In genomic region chr14:75786868-75787793, GRCm38 (mm10) we compare ENCODE assay signal across 8 mouse cellular contexts. TPM values are rescaled to one million over a fixed set of nuclear protein-coding genes. Genes with fewer than 3 reads are reported as not detected.
DNase-seq lines count a peak whose midpoint lies in the region; ATAC-seq lines count a peak whose summit lies in the region.

TSS of gene Slc25a30 (minus strand) at chr14:75787037.

- H3K27ac ChIP-seq in hindbrain, embryonic 14.5 days, result peak within 1 kb of the TSS; percentile 89

- H3K4me1 ChIP-seq in hindbrain, embryonic 14.5 days (replicated peaks; ENCODE audit: control insufficient read depth, insufficient read depth, low read length), result peaks cover 7% of the 10 kb centered on the region

- peak within 1 kb of the TSS; percentile 66 for H3K4me2 ChIP-seq in hindbrain, embryonic 14.5 days (replicated peaks)

- DNase-seq in R1 (ENCODE audit: low read depth, low spot score), result peak; percentile 96
- peak; percentile 98 for DNase-seq in cerebellum, postnatal 25 days
- DNase-seq in frontal cortex, postnatal 25 days (ENCODE audit: low spot score in 2 of 2), result peak; percentile 89 to 92
- DNase-seq in hindbrain, embryonic 14.5 days (ENCODE audit: low spot score), result peak; percentile 96
- DNase-seq in left cerebral cortex, adult 11 months (ENCODE audit: low spot score), result peak; percentile 92
- DNase-seq in lung, postnatal 4 days, result peak; percentile 97 to 98
- peak; percentile 88 for DNase-seq in retina, postnatal 7 days (ENCODE audit: low read depth, low spot score)
- peak; percentile 96 for DNase-seq in urinary bladder, adult 2 months (ENCODE audit: low spot score)

- no peaks in the 10 kb centered on the region for H3K36me3 ChIP-seq in hindbrain, embryonic 14.5 days (replicated peaks; ENCODE audit: control insufficient read depth, insufficient read depth)

- ATAC-seq in hindbrain, embryonic 14.5 days (ENCODE audit: low FRiP score), result peak; percentile 99

- WGBS in hindbrain, embryonic 14.5 days, result 7% methylated on average over 51 of the region's 51 CpGs

- H3K4me3 ChIP-seq in hindbrain, embryonic 14.5 days (replicated peaks; ENCODE audit: low read length), result peak within 1 kb of the TSS; percentile 73

- peaks cover 7% of the 10 kb centered on the region; the same call in 1 of the 2 replicates for H3K27me3 ChIP-seq in hindbrain, embryonic 14.5 days (ENCODE audit: control insufficient read depth, insufficient read depth, low read length)

- H3K9me3 ChIP-seq in hindbrain, embryonic 14.5 days (ENCODE audit: control insufficient read depth, low read length), result no peaks in the 10 kb centered on the region

- peak within 1 kb of the TSS; percentile 77 for H3K9ac ChIP-seq in hindbrain, embryonic 14.5 days

RNA-seq across cellular contexts. Expression of gene Slc25a30, which starts in this region (rescaled TPM):
- polyA plus RNA-seq in hindbrain, embryonic 14.5 days (2014; fragmentation: Nextera tagmentation; extraction: Ambion mirVana), result 10.5 and 12.8 TPM in 2 replicates
- polyA plus RNA-seq in urinary bladder, adult 2 months (2012; rRNA removed), result 7.6 and 8.1 TPM in 2 replicates

Comparison
In these comparisons a context has a peak if more than half of its experiments do, and no peak if none do; other contexts are left out.
1. Peak in every context shown above with its lines: DNase-seq, ATAC-seq, H3K4me3 ChIP-seq and H3K27ac ChIP-seq.